Mouse (Mus musculus): ENCODE measurements around the gene Asb14.
"Not testable (repeated sequence)": the region's sequence is repeated elsewhere in the genome, so short reads cannot be mapped to it uniquely, and the experiment has no call there.

Gene Asb14

GRCm38 (mm10) chr14:26911201-26911600 lies 16.8 kb downstream of the Asb14 start:
- no peaks in the 10 kb centered on the region for H3K27me3 ChIP-seq (ENCODE audit: control insufficient read depth, insufficient read depth, low read length, poor library complexity, severe bottlenecking)
- no peak for DNase-seq (ENCODE audit: low read depth, low spot score)
- H3K36me3 ChIP-seq (ENCODE audit: control insufficient read depth, insufficient read depth, low read length, poor library complexity, severe bottlenecking), result no peaks in the 10 kb centered on the region

- H3K27me3 ChIP-seq (ENCODE audit: control insufficient read depth, insufficient read depth, low read length, poor library complexity, severe bottlenecking), result no peaks in the 10 kb centered on the region
- DNase-seq (ENCODE audit: low read depth, low spot score), result no peak
- H3K36me3 ChIP-seq (ENCODE audit: control insufficient read depth, insufficient read depth, low read length, poor library complexity, severe bottlenecking), result no peaks in the 10 kb centered on the region
These were observed 17.5 kb downstream of the Asb14 start for GRCm38 (mm10) chr14:26911826-26912225.

GRCm38 (mm10) chr14:26913681-26914268 lies 19.4 kb downstream of the Asb14 start:
- H3K27me3 ChIP-seq (ENCODE audit: control insufficient read depth, insufficient read depth, low read length, poor library complexity, severe bottlenecking), result no peaks in the 10 kb centered on the region
- DNase-seq (ENCODE audit: low read depth, low spot score), result no peak
- H3K36me3 ChIP-seq (ENCODE audit: control insufficient read depth, insufficient read depth, low read length, poor library complexity, severe bottlenecking), result 0 out of 2 replicates have a peak, but pooled peaks cover 1% of the 10 kb centered on the region

- H3K27me3 ChIP-seq (ENCODE audit: control insufficient read depth, insufficient read depth, low read length, poor library complexity, severe bottlenecking), result no peaks in the 10 kb centered on the region
- DNase-seq (ENCODE audit: low read depth, low spot score), result no peak
- H3K36me3 ChIP-seq (ENCODE audit: control insufficient read depth, insufficient read depth, low read length, poor library complexity, severe bottlenecking), result peaks cover 8% of the 10 kb centered on the region; the same call in 1 of the 2 replicates
These were observed 25.0 kb downstream of the Asb14 start for GRCm38 (mm10) chr14:26919310-26919709.

GRCm38 (mm10) chr14:26923702-26924421 lies 29.5 kb downstream of the Asb14 start:
- Histone ChIP-seq H3K36me3 (ENCODE audit: control insufficient read depth, insufficient read depth, low read length, poor library complexity, severe bottlenecking) (peaks cover 12% of the 10 kb centered on the region), H3K27me3 (ENCODE audit: control insufficient read depth, insufficient read depth, low read length, poor library complexity, severe bottlenecking) (no peaks in the 10 kb centered on the region)
- no peak for DNase-seq (ENCODE audit: low read depth, low spot score)

- DNase-seq (ENCODE audit: low read depth, low spot score), result no peak
- H3K27me3 ChIP-seq (ENCODE audit: control insufficient read depth, insufficient read depth, low read length, poor library complexity, severe bottlenecking), result no peaks in the 10 kb centered on the region
- 0 out of 2 replicates have a peak, but pooled peaks cover 3% of the 10 kb centered on the region for H3K36me3 ChIP-seq (ENCODE audit: control insufficient read depth, insufficient read depth, low read length, poor library complexity, severe bottlenecking)
These were observed 40.5 kb downstream of the Asb14 start for GRCm38 (mm10) chr14:26934891-26935290.

- Histone ChIP-seq H3K27me3 (ENCODE audit: control insufficient read depth, insufficient read depth, low read length, poor library complexity, severe bottlenecking) (no peaks in the 10 kb centered on the region), H3K36me3 (ENCODE audit: control insufficient read depth, insufficient read depth, low read length, poor library complexity, severe bottlenecking) (0 out of 2 replicates have a peak, but pooled peaks cover 3% of the 10 kb centered on the region)
- no peak for DNase-seq (ENCODE audit: low read depth, low spot score)
These were observed 41.2 kb downstream of the Asb14 start for GRCm38 (mm10) chr14:26935558-26935957.

GRCm38 (mm10) chr14:26956139-26956538 lies 61.8 kb downstream of the Asb14 start:
- not testable (repeated sequence) for H3K27me3 ChIP-seq (ENCODE audit: control insufficient read depth, insufficient read depth, low read length, poor library complexity, severe bottlenecking); DNase-seq (ENCODE audit: low read depth, low spot score); H3K36me3 ChIP-seq (ENCODE audit: control insufficient read depth, insufficient read depth, low read length, poor library complexity, severe bottlenecking)

- Histone ChIP-seq H3K27me3 (ENCODE audit: control insufficient read depth, insufficient read depth, low read length, poor library complexity, severe bottlenecking) (no peaks in the 10 kb centered on the region), H3K36me3 (ENCODE audit: control insufficient read depth, insufficient read depth, low read length, poor library complexity, severe bottlenecking) (no peaks in the 10 kb centered on the region; the same call in 1 of the 2 replicates)
- no peak for DNase-seq (ENCODE audit: low read depth, low spot score)
These were observed 66.2 kb downstream of the Asb14 start for GRCm38 (mm10) chr14:26960518-26960917.
